Mouse (Mus musculus): ENCODE data around the gene Ankrd54.

Gene Ankrd54

DNA sequence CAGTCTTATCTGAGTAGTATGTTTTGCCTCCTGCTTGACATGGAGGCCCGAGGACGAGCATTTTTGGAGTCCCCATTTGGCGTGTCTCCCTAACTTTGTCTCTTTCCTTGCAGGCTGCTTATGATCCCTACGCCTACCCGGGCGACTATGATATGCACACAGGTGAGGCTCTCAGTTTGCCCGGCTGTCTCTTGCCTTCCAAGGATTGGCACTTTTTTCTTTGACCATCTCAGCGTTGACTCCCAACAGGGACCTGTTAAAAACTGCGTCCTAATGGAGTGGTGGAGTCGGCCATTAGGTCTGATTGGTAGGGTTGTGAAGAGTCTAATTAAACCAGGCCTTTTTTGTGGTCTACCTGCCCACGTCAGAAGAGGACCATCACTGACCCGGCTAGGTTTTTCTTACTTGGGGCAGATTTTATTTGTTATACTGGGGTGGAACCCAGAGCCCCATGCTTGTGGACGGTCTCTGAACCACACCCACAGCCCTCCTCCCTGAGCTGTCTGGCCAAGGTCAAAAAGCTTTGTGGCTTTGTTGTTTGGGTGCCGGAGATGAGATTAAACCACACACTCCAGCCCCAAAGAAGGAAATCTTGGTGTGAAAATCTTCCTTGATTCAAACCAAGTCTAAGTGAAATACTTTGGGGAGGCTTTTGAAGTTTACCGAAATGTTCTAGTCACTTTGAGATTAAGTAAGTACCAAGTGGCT is 13.1 kb upstream of the Ankrd54 start:
- DNase-seq (ENCODE audit: low spot score in 2 of 2), result no peak

DNA sequence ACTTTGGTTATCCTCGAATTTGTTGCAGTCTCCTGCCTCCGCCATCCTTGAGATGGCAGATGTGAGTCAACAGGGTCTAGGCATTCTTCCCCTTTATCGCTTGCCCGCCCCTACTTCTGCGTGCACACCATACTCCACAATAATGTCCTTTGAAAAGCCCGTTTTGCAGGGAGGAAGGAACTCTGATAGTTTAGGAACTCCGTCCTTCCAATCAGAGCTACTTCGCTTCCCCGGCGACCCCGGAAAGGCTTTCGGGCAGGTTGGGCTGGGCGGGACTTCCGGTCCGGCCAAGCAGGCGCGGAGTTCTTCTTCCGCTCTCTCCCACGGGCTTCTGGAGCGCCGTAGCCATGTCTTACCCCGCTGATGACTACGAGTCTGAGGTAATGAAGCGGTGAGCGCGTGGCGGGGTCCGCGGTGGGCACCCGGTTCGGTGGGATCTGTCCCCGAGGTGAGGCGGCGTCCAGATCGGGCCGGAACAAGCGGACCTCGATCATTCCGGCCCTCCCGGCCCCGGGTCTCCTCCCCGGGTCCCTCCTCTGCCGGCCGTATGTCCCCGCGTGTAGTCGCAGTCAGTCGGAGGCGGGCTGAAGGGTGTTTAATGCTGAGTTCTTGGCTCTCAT is 12.3 kb upstream of the Ankrd54 start, which contains the start of gene Eif3l:
Eif3l (plus strand) TSS at position 267 of the 620 bp plus-strand sequence.
- DNase-seq (ENCODE audit: low spot score in 2 of 2), result peak; percentile 85 to 87

DNA sequence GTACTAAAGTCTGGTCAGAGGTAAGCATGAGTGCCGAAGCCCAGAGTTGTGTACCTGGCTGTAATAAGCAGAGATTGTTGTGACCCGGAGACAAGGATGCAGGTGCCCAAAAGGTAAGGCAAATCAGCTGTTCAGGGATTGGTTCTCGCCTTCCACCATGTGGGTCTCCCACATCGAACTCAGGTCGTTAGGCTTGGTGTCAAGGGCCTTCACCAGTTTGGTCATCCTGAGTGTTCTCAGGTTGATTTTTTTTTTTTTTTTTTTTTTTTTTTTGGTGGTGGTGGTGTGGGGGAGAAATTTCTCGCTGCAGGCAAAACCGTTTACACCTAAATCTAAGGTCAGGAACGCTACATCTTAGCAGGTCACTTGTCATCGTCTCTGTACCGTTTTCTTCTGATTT is 11.8 kb upstream of the Ankrd54 start:
- DNase-seq (ENCODE audit: low spot score in 2 of 2), result no peak

DNA sequence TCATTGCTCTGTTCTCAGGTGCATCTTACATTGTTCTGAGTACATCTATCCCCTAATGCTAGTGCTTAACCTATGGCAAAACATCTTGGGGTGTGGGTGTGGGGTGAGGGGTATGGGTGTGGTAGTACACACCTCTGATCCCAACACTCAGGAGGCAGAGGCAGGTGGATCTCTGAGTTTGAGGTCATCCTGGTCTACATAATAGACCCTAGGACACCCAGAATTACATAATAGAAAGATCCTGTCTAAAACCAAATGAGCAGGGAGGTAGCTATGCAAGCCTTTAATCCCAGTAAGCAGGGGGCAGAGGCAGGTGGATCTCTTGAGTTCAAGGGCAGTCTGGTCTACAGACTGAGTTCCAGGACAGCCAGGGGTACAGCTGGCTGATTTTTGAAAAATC is 11.1 kb upstream of the Ankrd54 start:
- DNase-seq (ENCODE audit: low spot score in 2 of 2), result no peak

DNA sequence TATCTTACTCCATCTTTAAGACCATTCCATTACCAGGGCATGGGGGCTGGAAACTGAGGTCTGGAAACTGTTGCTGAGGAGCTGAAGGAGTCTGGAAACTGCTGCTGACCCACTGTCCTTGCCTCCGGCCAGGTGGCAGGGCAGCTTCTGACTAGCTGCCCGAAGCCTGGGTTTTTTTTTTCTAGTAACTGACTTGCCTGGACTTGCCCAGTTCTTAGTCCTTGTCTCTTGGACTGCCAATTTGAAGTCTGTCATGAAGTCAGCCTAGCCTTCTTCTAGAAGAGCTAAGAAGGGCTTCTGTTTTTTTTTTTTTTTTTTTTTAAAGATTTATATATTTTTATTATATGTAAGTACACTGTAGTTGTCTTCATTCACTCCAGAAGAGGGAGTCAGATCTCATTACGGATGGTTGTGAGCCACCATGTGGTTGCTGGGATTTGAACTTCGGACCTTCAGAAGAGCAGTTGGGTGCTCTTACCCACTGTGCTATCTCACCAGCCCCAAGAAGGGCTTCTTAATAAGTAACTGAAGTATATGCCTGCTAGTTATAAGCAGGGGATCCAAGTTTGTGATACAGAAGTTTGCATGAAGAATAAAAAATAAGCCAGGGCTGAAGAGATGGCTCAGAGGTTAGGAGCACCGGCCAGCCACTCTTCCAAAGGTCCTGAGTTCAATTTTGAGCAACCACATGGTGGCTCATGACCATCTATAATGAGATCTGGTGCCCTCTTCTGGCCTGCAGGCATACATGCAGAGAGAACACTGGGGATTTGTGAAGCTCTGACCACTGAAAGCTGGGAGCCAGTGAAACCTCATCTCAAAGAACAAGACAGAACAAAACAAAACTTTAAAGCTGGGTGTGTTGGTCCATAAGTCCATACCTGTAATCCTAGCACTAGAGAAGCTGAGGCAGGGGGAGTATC is 8.7 kb upstream of the Ankrd54 start:
- peak; percentile 27 to 38 for DNase-seq (ENCODE audit: low spot score in 2 of 2)

DNA sequence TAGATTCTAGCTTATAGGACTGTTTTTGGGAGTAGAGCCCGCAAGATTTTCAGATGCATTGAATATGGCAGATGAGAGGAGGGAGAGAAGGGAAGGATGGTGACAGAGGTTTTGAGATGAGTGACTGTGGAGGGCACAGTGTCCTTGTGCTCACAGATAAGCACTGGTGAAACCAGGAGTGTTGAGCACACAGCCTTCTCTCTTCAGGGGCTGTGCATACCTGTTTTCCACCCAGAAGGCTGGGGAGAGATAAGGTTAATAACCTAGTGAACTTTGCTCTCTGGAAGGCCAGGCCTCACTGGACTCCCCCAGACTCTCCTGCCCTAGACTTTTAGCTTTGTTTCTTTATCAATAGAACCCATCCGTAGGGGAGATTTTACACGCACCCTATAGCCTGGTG is 5.7 kb upstream of the Ankrd54 start:
- no peak for DNase-seq (ENCODE audit: low spot score in 2 of 2)

DNA sequence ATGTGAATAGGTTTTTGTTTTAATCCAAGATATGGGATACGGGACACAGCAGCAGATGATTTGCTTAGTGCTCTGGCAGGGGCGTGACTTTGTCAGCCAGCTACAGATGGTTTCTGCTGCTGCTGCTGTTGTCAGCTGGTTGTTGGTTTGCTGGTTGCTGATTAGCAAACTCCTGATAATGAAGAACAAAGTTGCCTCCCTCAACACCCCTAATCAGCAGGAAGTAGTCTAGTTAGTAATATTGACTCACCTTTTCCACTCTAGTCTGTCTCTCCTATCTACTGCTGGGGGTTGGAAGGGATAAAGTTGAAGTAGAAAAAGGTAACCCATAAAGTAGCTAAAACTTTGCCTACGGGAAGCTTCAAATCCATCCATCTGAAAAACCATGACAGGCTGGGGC is 4.9 kb upstream of the Ankrd54 start:
- no peak for DNase-seq (ENCODE audit: low spot score in 2 of 2)

DNA sequence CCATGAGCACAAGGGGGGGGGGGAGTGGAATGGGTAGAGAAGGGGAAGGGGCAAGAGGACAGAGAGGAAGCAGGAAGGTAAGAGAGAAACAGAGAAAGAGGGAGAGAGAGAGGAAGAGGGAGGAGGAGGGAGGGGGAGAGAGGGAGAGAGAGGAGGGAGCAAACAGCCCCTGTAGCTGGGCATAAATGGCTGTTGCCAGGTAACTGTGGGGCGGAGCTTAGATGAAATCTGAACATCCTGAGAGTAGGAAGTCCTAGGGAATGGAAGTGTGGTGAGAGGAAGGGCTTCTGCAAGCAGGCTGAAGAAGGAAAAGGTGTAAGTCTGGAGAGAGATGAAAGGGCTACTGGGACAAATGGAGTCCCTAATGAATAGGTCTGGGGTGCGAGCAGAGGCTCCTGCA is 3.6 kb upstream of the Ankrd54 start:
- DNase-seq (ENCODE audit: low spot score in 2 of 2), result no peak

DNA sequence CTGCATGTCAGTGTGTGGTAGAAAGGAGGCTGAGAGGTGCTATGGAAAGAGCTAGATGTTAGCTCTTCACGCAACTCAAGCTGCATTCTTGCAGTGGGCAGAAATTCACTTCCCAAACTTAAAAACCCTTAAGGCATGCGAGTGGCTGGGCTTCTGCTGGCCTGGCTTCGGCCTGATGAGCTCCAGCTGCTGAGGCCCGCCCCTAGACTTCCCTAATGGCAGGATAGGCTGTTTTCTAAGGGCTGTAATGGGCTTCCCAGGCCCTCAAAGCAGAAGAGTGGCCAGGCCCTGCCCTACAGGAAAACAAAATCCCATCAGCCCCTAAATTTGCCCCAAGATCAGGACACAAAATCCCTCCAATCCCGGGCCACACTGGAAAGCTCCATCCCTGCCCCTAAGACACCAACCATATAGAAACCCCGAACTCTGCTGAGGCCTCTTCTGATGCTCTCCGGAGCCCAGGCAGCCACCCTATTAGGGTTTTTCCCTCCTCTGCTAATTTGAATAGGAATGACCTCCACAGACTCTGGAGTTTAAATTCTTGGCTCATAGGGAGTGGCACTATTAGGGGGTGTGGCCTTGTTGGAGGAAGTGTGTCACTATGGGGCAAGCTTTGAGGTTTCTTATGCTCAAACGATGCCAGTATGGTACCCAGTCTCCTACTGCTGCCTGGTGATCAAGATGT is 2.5 kb upstream of the Ankrd54 start:
- no peak for DNase-seq (ENCODE audit: low spot score in 2 of 2)

DNA sequence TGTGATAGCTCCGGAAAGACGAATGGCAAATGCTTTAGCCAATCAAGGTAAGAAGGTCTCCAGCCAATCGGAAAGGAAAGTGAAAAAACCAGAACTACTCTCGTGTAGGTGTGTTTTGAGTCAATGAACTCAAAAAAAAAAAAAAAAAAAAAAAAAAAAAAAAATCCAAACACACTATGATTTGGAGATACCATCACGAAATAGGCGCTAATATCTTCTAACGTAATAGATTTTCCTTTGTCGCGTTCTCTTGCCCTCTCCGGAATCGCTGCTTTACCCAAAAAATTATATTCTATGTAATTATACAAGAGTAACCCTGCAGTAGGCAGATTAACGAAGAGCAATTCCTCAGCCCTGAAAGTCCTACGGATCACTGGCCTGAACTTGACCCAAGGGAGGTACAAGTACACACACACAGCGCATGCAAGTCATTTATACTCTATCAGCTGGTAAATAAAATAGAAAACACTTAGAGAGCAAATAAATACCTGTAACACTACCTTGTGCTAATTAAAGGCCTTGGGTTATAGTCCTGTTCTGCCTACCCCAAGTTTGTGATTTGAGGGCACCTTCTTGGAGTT is 557 bp upstream of the Ankrd54 start:
- DNase-seq (ENCODE audit: low spot score in 2 of 2), result no peak

DNA sequence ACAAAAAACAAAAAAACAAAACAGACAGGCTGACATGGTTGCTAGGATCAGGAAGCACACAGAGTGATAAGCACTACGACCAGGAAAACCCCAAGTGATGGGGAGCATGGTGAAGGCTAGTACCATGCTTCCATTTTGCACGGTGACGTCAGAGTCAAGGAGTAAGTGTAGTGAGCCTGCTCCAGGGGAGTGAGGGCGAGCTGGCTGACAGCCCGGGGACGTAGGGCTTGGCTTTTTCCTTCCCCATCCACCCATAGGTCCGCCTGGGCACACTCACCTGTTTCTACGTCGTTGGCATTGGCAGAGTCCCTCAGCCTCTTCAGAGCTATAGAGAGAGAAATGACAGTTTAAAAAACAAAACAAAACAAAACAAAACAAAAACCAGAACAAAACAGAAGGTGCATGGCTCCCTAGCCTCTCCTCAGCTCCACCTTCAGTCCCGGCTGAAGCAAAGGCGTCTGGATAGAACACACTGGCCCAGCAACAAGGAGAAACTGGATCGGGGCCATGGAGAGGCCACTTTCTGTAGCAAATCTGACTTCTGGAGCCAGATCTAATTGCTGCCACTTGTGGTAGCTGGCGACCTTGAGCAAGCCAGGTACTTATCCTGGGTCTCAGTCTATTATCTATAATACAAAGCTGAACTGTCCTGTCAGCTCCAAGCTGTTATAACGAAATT is 1.7 kb downstream of the Ankrd54 start:
- no peak for DNase-seq (ENCODE audit: low spot score in 2 of 2)

DNA sequence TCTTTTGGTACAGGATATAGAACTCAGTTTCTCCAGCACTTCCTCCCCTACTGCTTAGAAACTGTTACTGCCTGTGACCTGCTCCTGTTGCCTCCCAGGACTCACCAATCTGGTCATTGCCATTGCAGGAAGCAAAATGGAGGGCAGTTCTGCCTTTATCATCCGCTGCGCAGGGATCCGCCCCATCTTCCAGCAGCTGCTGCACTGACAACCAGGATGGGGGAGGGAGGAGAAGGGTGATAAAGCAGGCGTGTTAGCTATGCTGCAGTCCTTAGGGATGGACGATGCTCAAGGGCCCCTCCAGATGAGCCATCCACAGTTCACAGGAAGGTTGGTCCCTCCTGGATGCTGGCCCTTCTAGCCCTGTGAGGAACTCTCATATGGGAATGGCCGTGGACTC is 4.8 kb downstream of the Ankrd54 start:
- no peak for DNase-seq (ENCODE audit: low spot score in 2 of 2)

DNA sequence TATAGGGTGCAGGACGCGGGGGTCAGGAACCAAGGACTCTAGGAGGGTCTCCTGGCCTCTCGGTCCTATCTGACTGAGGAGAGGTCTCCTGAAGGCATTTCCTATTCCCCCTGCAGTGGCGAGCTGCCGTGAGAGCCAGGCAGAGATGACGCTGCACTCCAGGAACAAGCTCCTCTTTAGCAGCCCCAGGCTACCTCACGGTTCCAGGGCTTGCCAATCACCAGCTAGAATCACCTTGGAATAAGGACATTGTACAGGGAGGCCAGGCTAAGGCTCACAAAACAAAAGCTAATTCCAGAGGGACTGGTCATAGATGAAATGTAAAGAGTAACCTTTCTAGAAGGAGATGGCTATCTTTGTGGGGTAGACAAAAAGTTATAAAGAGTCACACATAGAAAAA is 6.1 kb downstream of the Ankrd54 start:
- DNase-seq (ENCODE audit: low spot score in 2 of 2), result no peak

DNA sequence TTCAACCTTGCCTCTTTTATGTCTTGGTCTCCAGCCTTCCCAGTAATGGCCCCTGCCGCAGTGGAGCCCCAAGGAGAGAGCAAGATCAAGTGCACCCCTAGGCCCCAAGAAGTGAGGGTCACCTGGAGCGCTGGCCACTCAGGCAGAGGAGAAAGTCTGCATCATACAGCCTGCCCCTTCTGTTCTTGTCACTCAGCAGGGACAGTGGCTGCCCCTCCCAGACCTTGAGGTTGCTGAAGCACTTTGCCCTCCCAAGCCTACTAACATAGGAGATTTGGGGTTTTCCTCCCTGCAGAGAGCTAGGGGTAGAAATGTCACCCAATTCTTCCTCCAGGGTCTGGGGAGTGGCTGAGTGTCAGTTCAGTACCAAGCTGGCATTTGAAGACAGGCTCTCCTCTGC is 10.3 kb downstream of the Ankrd54 start:
- no peak for DNase-seq (ENCODE audit: low spot score in 2 of 2)

DNA sequence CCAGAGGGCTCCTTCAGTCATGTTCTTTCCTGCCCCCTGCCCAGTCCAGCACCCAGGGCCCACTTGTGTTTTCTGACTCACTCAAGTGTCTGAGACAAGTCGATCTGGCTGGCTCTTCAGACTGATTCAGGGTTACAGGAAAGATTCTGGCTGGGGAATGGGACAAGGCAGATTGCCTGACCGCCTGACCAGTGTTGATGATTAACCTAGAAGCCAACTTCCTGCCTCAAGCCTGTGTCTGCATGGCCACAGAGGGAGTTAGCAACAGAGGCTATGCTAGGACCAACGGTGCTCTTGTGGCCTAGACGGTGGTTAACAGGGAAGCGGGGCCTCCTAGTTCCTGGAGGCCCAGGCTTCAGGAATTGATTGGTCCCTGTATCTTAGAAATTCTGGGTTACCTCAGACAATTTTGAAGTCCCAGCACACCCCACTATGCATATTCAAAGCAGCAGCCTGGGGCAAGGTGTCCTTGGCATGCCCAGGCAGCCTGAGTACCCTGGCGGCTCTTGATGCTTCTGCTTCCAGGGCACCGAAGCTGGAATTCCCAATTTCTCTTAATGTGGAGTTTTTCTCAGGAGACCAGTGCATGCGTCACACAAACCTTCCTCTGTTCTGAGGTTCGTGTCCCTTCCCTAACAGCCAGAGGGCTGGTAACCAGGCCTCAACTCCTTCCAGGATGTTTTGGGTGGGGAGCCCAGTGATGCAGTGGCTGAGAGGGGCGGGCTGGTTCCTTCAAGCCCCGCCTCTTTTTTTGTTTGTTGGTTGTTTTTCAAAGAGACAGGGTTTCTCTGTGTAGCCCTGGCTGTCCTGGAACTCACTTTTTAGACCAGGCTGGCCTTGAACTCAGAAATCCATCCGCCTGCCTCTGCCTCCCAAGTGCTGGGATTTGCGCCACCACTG is 11.0 kb downstream of the Ankrd54 start:
- DNase-seq (ENCODE audit: low spot score in 2 of 2), result no peak

DNA sequence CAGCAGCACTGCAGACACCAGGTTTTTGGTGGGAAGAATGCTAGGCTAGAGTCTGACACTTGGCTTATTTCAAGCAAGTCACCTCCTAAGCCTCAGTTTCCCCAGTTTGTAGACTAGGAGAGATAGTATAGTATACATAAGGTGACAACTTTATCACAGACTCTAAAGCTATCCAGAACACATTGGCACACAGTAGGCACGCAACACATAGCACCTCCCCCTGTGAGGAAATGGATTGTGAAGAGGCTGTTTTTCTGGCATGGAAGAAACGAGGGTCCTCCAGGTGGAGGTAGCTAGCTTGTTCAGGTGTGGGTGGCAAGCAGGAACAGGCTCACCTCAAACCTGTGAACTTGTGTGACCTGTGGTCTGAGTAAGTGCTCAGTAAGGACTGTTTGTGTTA is 11.7 kb downstream of the Ankrd54 start:
- DNase-seq (ENCODE audit: low spot score in 2 of 2), result no peak

DNA sequence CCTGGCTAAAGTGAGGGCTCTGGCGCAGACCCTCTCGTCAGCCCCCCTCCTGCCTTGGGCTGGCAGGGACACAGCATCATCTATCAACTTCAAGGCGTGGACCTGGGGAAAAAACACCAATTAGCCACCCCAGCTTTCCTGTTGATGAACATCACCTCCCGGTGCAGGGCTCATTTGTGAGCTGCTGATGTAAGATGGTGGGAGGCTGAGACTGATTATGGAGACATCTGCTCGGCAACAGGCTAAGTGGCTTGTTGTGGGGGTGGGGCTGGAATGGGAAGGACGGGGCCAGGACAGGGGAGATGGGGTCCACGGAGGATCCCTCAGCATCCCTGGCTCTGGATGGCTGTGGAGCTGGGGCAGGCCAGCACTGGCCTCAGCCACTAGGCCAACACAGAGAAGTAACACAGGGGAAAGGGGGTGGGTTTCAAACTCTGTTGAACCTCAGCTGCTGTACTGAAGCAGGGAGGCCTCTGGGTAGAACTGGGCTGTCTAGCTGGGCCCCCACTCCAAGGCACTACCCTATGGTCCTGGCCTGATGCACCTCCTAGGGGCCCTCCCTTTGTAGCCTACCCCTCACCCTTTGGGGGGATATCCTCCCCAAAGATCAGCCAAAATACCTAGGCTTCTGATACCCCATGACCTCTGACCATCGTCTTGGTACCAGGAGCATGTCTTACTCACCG is 12.4 kb downstream of the Ankrd54 start:
- no peak for DNase-seq (ENCODE audit: low spot score in 2 of 2)

DNA sequence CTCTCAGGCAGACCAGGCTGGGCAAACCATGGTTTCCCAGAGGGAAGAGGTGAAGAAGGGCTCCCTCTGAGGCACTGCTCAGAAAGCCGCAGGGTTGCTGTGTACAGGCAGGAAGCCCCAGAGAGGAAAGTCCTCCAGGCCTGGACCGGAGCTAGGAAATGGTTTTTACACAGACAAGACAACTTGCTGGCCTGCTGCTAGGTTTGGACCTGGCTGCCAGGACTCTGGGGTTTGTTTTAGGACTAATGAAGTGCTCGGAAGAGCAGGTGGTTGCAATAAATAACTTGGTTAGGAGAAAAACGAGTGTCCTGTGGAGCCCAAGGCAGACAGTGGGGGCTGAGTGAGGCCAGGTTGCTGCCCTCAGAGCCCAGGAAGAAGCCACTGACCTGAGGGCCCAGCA is 14.5 kb downstream of the Ankrd54 start:
- no peak for DNase-seq (ENCODE audit: low spot score in 2 of 2)

DNA sequence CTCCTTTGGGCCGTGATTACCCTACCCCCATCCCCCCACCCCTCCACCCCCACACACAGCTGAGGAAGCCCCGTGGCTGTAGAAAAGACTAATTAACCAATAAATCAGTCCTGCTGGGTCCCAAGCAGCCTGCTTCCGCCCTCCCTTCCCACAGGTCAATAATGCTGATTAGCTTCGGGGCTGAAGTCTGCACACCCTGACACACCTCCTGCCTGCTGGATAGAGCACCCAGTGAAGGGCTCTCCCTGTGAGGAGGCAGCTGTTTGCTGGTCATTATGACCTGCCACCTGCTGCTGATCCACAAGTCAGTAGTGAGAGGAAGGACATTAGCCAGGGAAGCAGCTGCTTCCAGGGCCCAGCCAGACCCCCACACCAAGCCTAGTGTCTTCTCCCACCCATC is 17.9 kb downstream of the Ankrd54 start:
- DNase-seq (ENCODE audit: low spot score in 2 of 2), result no peak
